Mouse (Mus musculus): ENCODE results near the gene Limch1. TPM values are rescaled to one million over a fixed set of nuclear protein-coding genes. Genes with fewer than 3 reads are reported as not detected.

The Limch1 gene
- polyA plus RNA-seq, 1 experiment from 2014 or later = 13.0 TPM

DNA sequence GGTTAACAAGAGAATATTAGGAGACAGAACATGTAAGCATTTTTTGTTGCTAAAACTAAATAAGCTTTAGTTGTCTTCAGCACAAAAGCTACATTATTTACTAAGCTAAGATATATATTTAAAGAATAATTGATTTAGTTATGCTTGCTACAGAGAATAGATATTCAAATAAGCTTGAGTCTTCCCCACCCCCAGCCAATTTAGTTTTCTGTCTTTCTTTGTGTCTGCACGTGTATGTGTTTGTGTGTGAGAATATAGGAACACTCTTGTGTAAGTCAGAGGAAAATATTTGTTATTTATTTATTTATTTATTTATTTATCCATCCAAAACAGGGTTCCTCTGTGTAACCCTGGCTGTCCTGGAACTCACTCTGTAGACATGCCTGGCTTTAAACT lies 14.3 kb upstream of the Limch1 start:
- no peak for ATAC-seq (ENCODE audit: insufficient read depth, low FRiP score)
- 81% methylated on average over 1 of the region's 1 CpGs for WGBS

DNA sequence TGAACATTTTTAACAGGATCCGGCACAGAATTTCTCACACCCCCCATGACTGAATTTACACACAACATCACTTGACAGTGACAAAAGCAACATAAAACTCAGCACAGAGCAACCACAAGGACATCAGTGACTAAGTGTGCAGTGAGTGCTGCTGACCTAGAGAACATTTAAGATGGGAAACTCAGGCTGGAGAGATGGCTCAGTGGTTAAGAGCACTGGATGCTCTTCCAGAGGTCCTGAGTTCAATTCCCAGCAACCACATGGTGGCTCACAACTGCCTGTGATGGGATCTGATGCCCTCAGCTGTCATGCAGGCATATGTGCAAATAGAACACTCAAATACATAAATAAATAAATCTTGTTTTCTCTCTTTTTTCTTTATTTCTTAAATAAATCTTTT lies 12.1 kb upstream of the Limch1 start:
- no peak overlapping the region for H3K27ac ChIP-seq (ENCODE audit: low read length)
- H3K4me2 ChIP-seq (ENCODE audit: low read depth, low read length) = no peak overlapping the region
- H3K9me3 ChIP-seq (replicated peaks; ENCODE audit: control insufficient read depth, low read length) = no peaks in the 10 kb centered on the region
- H3K36me3 ChIP-seq (ENCODE audit: control insufficient read depth, insufficient read depth, low read length) = no peaks in the 10 kb centered on the region
- ATAC-seq (ENCODE audit: insufficient read depth, low FRiP score) = no peak
- H3K4me3 ChIP-seq (replicated peaks; ENCODE audit: low read length) = no peak overlapping the region
- H3K27me3 ChIP-seq (ENCODE audit: control insufficient read depth, insufficient read depth, low read length) = no peaks in the 10 kb centered on the region
- no peaks in the 10 kb centered on the region for H3K4me1 ChIP-seq (ENCODE audit: control insufficient read depth, insufficient read depth, low read length)
- no peak overlapping the region for H3K9ac ChIP-seq (ENCODE audit: low read length)
- WGBS = 88% methylated on average over 1 of the region's 1 CpGs

More for the DNA sequence above, 14.3 kb upstream of the Limch1 start:
- no peaks in the 10 kb centered on the region for H3K9me3 ChIP-seq (replicated peaks; ENCODE audit: control insufficient read depth, low read length)
- H3K27me3 ChIP-seq (ENCODE audit: control insufficient read depth, insufficient read depth, low read length) = no peaks in the 10 kb centered on the region
- H3K4me1 ChIP-seq (ENCODE audit: control insufficient read depth, insufficient read depth, low read length) = no peaks in the 10 kb centered on the region
- no peak overlapping the region for H3K27ac ChIP-seq (ENCODE audit: low read length)
- H3K9ac ChIP-seq (ENCODE audit: low read length) = no peak overlapping the region
- H3K36me3 ChIP-seq (ENCODE audit: control insufficient read depth, insufficient read depth, low read length) = no peaks in the 10 kb centered on the region
- H3K4me2 ChIP-seq (ENCODE audit: low read depth, low read length) = no peak overlapping the region
- no peak overlapping the region for H3K4me3 ChIP-seq (replicated peaks; ENCODE audit: low read length)

DNA sequence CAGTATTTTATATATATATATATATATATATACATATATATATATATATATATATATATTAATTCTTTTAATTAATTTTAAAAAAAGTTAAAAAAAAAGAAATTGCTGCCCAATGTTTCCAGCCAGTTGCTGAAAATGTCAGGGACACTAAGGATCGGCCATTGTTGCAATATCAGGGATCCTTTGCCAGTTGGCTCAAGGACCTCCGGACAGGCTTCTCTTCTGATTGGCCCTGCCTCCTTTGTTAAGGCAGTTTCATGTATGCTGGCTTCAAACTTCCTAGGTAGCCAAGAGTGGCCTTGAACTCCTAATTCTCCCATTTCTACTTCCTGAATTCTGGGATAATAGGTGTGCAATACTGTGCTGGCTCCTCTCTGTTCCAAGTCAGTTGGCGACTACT lies 6.3 kb upstream of the Limch1 start:
- H3K4me1 ChIP-seq (ENCODE audit: control insufficient read depth, insufficient read depth, low read length) = no peaks in the 10 kb centered on the region
- no peaks in the 10 kb centered on the region for H3K36me3 ChIP-seq (ENCODE audit: control insufficient read depth, insufficient read depth, low read length)
- H3K27me3 ChIP-seq (ENCODE audit: control insufficient read depth, insufficient read depth, low read length) = no peaks in the 10 kb centered on the region
- no peak overlapping the region for H3K9ac ChIP-seq (ENCODE audit: low read length)
- H3K27ac ChIP-seq (ENCODE audit: low read length) = no peak overlapping the region
- no peak for ATAC-seq (ENCODE audit: insufficient read depth, low FRiP score)
- H3K4me2 ChIP-seq (ENCODE audit: low read depth, low read length) = no peak overlapping the region
- H3K9me3 ChIP-seq (replicated peaks; ENCODE audit: control insufficient read depth, low read length) = no peaks in the 10 kb centered on the region
- 93% methylated on average over 3 of the region's 3 CpGs for WGBS
- H3K4me3 ChIP-seq (replicated peaks; ENCODE audit: low read length) = no peak overlapping the region

DNA sequence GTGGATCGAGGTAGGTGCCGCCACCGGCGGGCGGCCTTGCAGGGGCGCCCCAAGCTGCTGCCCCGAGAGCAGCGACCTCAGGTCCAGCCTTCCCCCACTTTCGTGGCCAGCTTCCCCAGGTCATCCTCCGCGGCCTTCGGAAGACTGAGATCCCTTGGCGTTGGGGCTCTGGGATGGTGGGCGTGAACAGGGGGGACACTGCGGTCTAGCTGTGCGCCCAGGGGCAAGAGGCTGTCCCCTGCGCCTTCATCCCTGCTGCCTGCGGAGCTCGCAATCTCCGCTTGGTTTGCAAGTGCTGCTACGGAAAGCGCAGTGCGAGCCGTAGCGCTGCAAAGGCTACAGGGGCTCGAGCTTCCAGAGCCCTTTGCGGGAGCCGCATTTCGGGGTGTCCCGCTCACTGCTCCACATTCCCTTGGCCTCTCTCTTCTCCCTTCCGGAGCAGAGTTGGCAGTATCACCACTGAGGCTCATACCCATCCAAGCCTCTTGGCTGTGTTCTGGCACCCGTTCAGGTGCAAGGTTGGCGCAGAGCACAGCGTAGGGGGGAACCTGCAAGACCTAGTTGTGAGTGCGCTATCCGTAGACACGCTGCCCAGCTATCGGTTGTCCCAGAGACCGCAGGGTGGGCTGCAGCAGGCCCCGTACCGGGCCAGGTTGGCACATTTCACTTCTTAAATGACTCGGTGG lies 512 bp downstream of the Limch1 start:
- H3K9ac ChIP-seq (ENCODE audit: low read length) = peak overlapping the region; percentile 62
- H3K9me3 ChIP-seq (replicated peaks; ENCODE audit: control insufficient read depth, low read length) = no peaks in the 10 kb centered on the region
- H3K27me3 ChIP-seq (ENCODE audit: control insufficient read depth, insufficient read depth, low read length) = peaks cover 19% of the 10 kb centered on the region
- H3K4me2 ChIP-seq (ENCODE audit: low read depth, low read length) = peak overlapping the region; percentile 99
- no peaks in the 10 kb centered on the region for H3K4me1 ChIP-seq (ENCODE audit: control insufficient read depth, insufficient read depth, low read length)
- ATAC-seq (ENCODE audit: insufficient read depth, low FRiP score) = peak; percentile 49
- H3K36me3 ChIP-seq (ENCODE audit: control insufficient read depth, insufficient read depth, low read length) = no peaks in the 10 kb centered on the region
- peak overlapping the region; percentile 54 for H3K4me3 ChIP-seq (replicated peaks; ENCODE audit: low read length)
- under 1% methylated on average over 42 of the region's 42 CpGs for WGBS
- H3K27ac ChIP-seq (ENCODE audit: low read length) = no peak overlapping the region

DNA sequence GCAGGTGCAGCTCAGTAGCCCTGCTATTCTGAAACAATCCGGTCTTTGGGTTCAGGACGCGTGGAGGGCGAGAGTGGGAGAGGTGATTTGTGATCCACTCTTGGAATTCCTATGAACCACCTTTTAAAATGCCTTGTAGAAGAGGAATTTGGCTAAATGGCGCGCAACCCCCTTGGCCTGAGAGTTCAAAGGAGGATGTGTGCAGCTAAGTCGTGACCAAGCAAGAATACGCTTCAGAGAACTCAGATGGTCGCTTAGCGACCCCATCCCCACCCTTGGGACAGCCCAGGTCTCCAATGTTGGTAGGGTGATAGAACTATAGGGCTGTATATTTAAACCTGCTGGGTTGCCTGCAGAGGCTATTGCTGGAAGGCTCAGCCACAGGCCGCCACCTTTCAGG lies 1.1 kb downstream of the Limch1 start:
- 15% methylated on average over 11 of the region's 11 CpGs for WGBS
- Histone ChIP-seq H3K27ac (ENCODE audit: low read length) (no peak overlapping the region), H3K9ac (ENCODE audit: low read length) (no peak overlapping the region; the same call in 1 of the 2 replicates)

GRCm38 (mm10) chr5:66747761-66748430 lies 2.3 kb downstream of the Limch1 start:
- Histone ChIP-seq H3K9me3 (replicated peaks; ENCODE audit: control insufficient read depth, low read length) (no peaks in the 10 kb centered on the region), H3K27ac (ENCODE audit: low read length) (no peak overlapping the region), H3K9ac (ENCODE audit: low read length) (no peak overlapping the region), H3K27me3 (ENCODE audit: control insufficient read depth, insufficient read depth, low read length) (peaks cover 19% of the 10 kb centered on the region), H3K4me1 (ENCODE audit: control insufficient read depth, insufficient read depth, low read length) (0 out of 2 replicates have a peak, but pooled peaks cover 3% of the 10 kb centered on the region), H3K4me2 (ENCODE audit: low read depth, low read length) (0 out of 2 replicates have a peak overlapping the region, but pooled peaks have one; percentile 5), H3K4me3 (replicated peaks; ENCODE audit: low read length) (no peak overlapping the region), H3K36me3 (ENCODE audit: control insufficient read depth, insufficient read depth, low read length) (no peaks in the 10 kb centered on the region)
- 32% methylated on average over 10 of the region's 10 CpGs for WGBS
- no peak for ATAC-seq (ENCODE audit: insufficient read depth, low FRiP score)

More for the DNA sequence above, 1.1 kb downstream of the Limch1 start:
- peaks cover 19% of the 10 kb centered on the region for H3K27me3 ChIP-seq (ENCODE audit: control insufficient read depth, insufficient read depth, low read length)
- 0 out of 2 replicates have a peak, but pooled peaks cover 3% of the 10 kb centered on the region for H3K4me1 ChIP-seq (ENCODE audit: control insufficient read depth, insufficient read depth, low read length)
- peak overlapping the region; percentile 99 for H3K4me2 ChIP-seq (ENCODE audit: low read depth, low read length)
- peak overlapping the region; percentile 54 for H3K4me3 ChIP-seq (replicated peaks; ENCODE audit: low read length)
- no peaks in the 10 kb centered on the region for H3K9me3 ChIP-seq (replicated peaks; ENCODE audit: control insufficient read depth, low read length)
- no peak for ATAC-seq (ENCODE audit: insufficient read depth, low FRiP score)
- H3K36me3 ChIP-seq (ENCODE audit: control insufficient read depth, insufficient read depth, low read length) = no peaks in the 10 kb centered on the region

GRCm38 (mm10) chr5:66748448-66749115 lies 3.0 kb downstream of the Limch1 start:
- Histone ChIP-seq H3K4me1 (ENCODE audit: control insufficient read depth, insufficient read depth, low read length) (0 out of 2 replicates have a peak, but pooled peaks cover 3% of the 10 kb centered on the region), H3K4me3 (replicated peaks; ENCODE audit: low read length) (no peak overlapping the region), H3K36me3 (ENCODE audit: control insufficient read depth, insufficient read depth, low read length) (no peaks in the 10 kb centered on the region), H3K9ac (ENCODE audit: low read length) (no peak overlapping the region), H3K27me3 (ENCODE audit: control insufficient read depth, insufficient read depth, low read length) (peaks cover 19% of the 10 kb centered on the region), H3K27ac (ENCODE audit: low read length) (0 out of 2 replicates have a peak overlapping the region, but pooled peaks have one; percentile 13), H3K4me2 (ENCODE audit: low read depth, low read length) (no peak overlapping the region), H3K9me3 (replicated peaks; ENCODE audit: control insufficient read depth, low read length) (no peaks in the 10 kb centered on the region)
- ATAC-seq (ENCODE audit: insufficient read depth, low FRiP score) = no peak
- WGBS = 62% methylated on average over 5 of the region's 5 CpGs

DNA sequence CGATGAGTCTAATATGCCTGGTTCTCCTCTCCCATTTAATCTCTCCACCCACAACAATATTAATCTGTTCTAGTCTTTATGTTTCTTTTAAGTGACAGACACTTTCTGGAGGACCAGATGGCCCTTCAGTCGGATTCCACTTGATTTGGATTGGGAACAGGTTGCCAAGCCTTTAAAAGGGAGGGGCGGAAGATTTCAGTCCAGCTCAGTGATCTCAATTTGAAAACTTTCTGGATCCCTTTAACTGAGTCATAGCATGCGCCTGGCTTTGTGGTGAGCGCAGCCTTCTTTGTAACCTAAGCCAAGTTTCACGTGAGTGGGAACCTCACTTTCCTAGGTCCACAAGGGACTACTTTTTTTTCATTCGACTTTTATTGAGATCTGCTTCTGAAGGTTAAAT lies 5.0 kb downstream of the Limch1 start:
- H3K4me1 ChIP-seq (ENCODE audit: control insufficient read depth, insufficient read depth, low read length) = 0 out of 2 replicates have a peak, but pooled peaks cover 3% of the 10 kb centered on the region
- no peak overlapping the region for H3K4me2 ChIP-seq (ENCODE audit: low read depth, low read length)
- H3K9ac ChIP-seq (ENCODE audit: low read length) = no peak overlapping the region
- H3K9me3 ChIP-seq (replicated peaks; ENCODE audit: control insufficient read depth, low read length) = no peaks in the 10 kb centered on the region
- H3K27me3 ChIP-seq (ENCODE audit: control insufficient read depth, insufficient read depth, low read length) = peaks cover 19% of the 10 kb centered on the region
- WGBS = 67% methylated on average over 7 of the region's 7 CpGs
- H3K27ac ChIP-seq (ENCODE audit: low read length) = no peak overlapping the region
- H3K36me3 ChIP-seq (ENCODE audit: control insufficient read depth, insufficient read depth, low read length) = no peaks in the 10 kb centered on the region
- no peak overlapping the region for H3K4me3 ChIP-seq (replicated peaks; ENCODE audit: low read length)
- no peak for ATAC-seq (ENCODE audit: insufficient read depth, low FRiP score)

All from stomach, embryonic 16.5 days (tissue).